Mouse (Mus musculus): ENCODE measurements around the gene Gm17467. TPM values are rescaled to one million over a fixed set of nuclear protein-coding genes. Genes with fewer than 3 reads are reported as not detected.
"Not testable (repeated sequence)": the region's sequence is repeated elsewhere in the genome, so short reads cannot be mapped to it uniquely, and the experiment has no call there.

Gene Gm17467
- not detected in 2 replicates for polyA plus RNA-seq (2015; fragmentation: Nextera tagmentation; extraction: Ambion mirVana)

DNA sequence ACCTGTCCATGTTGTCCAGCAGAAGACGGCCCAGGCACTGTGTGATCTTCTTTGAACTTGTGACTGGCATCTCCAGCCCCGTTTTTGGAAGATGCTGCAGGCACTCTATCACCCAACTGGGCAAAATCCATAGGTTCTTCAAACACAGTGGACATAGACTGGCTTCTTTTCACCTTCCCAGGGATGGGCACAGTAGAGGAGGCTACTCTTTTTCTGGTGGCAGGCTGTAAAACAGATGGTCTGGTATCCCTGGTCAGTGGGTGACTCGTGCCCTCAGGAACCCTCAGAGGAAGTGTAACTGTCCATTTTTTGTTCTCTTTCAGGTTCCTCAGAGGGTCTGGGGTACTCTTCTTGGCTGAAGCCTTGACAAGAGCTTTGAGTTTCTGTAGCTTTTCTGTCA lies at the start of gene Gm17467:
TSS of gene Gm17467 (minus strand) at position 101 of the 400 bp plus-strand sequence.
- not testable (repeated sequence) for ATAC-seq (ENCODE audit: insufficient read depth, low FRiP score); H3K9ac ChIP-seq (ENCODE audit: low read length); H3K4me1 ChIP-seq (ENCODE audit: control insufficient read depth, insufficient read depth, low read length); H3K27me3 ChIP-seq (ENCODE audit: control insufficient read depth, insufficient read depth, low read length); H3K27ac ChIP-seq (ENCODE audit: low read length); H3K4me2 ChIP-seq (ENCODE audit: low read depth, low read length); H3K4me3 ChIP-seq (replicated peaks; ENCODE audit: low read length); H3K36me3 ChIP-seq (ENCODE audit: control insufficient read depth, insufficient read depth, low read length); H3K9me3 ChIP-seq (replicated peaks; ENCODE audit: control insufficient read depth, low read length)
- no CpG with 5 or more reads among the region's 3 CpGs for WGBS

Other genes with a start within 250 kb of the Gm17467 start
- gene Cldn34c2, start 123.1 kb downstream of the Gm17467 start, polyA plus RNA-seq (2015; fragmentation: Nextera tagmentation; extraction: Ambion mirVana): not detected in 2 replicates
- gene Cldn34c3, start 88.9 kb upstream of the Gm17467 start, polyA plus RNA-seq (2015; fragmentation: Nextera tagmentation; extraction: Ambion mirVana): not detected in 2 replicates